Mouse (Mus musculus) lung, postnatal 0 days (tissue): ENCODE results near the gene Xpo5.

ENCODE experiments used
- CTCF ChIP-seq: IDR thresholded peaks from 2 replicates; pipeline ENCODE4 v1.5.1; 2016; ENCODE audit warnings: antibody characterized with exemption, mild to moderate bottlenecking
- EP300 ChIP-seq: IDR thresholded peaks from 2 replicates; pipeline ENCODE4 v1.6.1; 2016; ENCODE audit warnings: antibody characterized with exemption, mild to moderate bottlenecking, control low read depth

GRCm38 (mm10) chr17:46275034-46275433 is 72.5 kb downstream of the Xpo5 start:
- TF ChIP-seq EP300: no peak
- no peak for TF ChIP-seq CTCF
